Mouse (Mus musculus) Patski (cell line): ENCODE data around the gene Ap1g2. TPM values are rescaled to one million over a fixed set of nuclear protein-coding genes. Genes with fewer than 3 reads are reported as not detected.

Experiments used
- ATAC-seq: fragments of 100-300 bp; one replicate; pipeline ENCODE4 v1.8.0; 2021
- CTCF ChIA-PET: fragments of 350-600 bp; sonication (Branson Sonifier 250); formaldehyde crosslinking; loops from one replicate; lab custom pipeline; 2022; ENCODE audit warnings: inconsistent platforms; lab: Charles Lee
- POLR2A ChIA-PET: fragments of 350-600 bp; sonication (Branson Sonifier 250); formaldehyde crosslinking; loops from one replicate; lab custom pipeline; 2022; ENCODE audit warnings: antibody characterized with exemption, inconsistent platforms; lab: Charles Lee
- DNase-seq: peaks from one replicate; pipeline ENCODE4 v3.0.0-alpha.2; 2011; ENCODE audit warnings: low read depth, low spot score
- H3K27me3 ChIP-seq: fragments of 371-371 bp; one replicate; pipeline ENCODE4 v1.5.1; 2021
- CTCF ChIP-seq: fragments of 100-300 bp; IDR thresholded peaks from one replicate; pipeline ENCODE4 v1.5.1; 2021
- in situ Hi-C: fragments of 300-500 bp; cut with MboI; formaldehyde crosslinking; loops from 3 replicates; pipeline ENCODE4 v1.11.1; 2018; ENCODE audit warnings: low pct_unique_long_range_greater_than_20kb, mixed read lengths
- polyA plus RNA-seq: library from polyadenylated mRNA; unstranded; gene quantifications from one replicate; pipeline ENCODE4 v1.2.3, GENCODE M21; 2021

The Ap1g2 gene
- polyA plus RNA-seq, 1 experiment from 2014 or later, result 25.9 TPM

DNA sequence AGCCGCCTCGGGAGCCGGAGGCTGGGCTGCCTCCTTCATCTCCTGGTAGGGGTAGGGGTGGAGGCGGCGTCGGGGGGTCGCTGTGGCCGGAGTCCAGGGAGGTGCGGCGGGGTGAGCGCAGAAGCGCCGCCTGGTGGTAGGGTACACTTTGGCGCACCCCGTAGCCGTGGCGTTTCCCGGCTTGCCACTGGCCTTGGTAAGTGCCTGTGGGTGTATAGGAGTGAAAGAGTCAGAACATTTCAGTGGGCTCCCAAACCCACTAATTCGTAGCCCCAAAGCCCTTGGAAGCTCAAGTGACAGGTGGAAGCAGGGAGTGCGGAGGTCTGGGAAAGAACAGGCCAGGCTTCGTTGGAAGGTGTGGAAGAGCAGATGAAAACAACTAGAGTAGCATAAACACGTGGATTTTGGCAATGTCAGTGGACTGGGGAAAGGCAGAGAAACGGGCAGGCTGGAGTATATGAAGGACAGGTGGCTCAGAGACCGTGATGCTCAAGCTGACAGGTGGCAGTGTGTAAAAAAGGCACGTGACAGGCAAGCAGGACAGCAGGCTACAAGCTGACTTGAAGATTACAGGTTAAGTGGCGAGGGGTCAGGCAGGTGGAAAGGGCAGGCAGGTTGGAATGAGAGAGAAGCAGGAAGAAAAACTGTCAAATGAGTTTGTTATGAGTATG, 7.7 kb upstream of the Ap1g2 start:
- ChIA-PET POLR2A (interaction anchor here (0.6 kb wide), 1 partner anchor 561 kb away, joined by 5 read pairs; no protein-coding TSS in a partner anchor), CTCF (interaction anchor here (1.1 to 1.5 kb wide), 2 partner anchors 8 to 47 kb away, joined by 3 read pairs; no protein-coding TSS in a partner anchor)
- ATAC-seq (no peak), DNase-seq (no peak)
- in situ Hi-C loops, result no loop called here
- no peak for TF ChIP-seq CTCF
- peaks cover 40% of the 10 kb centered on the region for H3K27me3 ChIP-seq

DNA sequence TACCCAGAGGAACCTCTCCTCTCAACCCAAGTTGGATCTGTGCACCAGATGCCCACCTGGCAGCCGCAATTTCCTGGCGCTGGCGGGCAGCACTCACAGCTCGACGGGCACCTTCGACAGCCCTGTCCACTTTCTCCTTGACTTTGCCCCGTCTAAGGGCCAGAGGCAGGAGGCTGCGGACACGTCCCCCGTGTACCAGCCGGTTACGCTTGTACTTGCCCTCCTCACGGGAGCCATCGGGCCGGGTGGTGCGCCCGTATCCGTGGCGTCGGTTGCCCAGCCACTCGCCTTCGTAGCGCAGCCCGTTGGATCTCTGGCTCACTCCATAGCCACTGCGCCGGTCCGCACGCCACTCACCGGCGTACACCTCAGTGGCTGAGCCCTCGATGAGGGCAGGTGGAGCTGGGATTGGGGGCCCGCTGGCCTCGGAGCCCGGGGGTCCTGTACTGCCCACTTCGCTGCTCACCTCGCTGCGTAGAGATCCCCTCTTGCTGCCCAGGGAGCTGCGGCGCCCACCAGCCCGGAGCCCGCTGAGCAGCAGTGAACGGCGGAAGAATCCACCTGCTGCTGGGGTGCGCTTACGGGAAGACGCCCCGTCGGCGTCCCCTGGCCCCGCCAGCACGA, 7.1 kb upstream of the Ap1g2 start:
- ATAC-seq, result no peak
- no peak for TF ChIP-seq CTCF
- in situ Hi-C loops, result no loop called here
- ChIA-PET POLR2A (interaction anchor here (0.5 kb wide), 1 partner anchor 75 kb away, joined by 3 read pairs; no protein-coding TSS in a partner anchor), CTCF (interaction anchor here (1.1 to 1.5 kb wide), 2 partner anchors 8 to 48 kb away, joined by 3 read pairs; no protein-coding TSS in a partner anchor)
- H3K27me3 ChIP-seq, result peaks cover 40% of the 10 kb centered on the region
- no peak for DNase-seq

DNA sequence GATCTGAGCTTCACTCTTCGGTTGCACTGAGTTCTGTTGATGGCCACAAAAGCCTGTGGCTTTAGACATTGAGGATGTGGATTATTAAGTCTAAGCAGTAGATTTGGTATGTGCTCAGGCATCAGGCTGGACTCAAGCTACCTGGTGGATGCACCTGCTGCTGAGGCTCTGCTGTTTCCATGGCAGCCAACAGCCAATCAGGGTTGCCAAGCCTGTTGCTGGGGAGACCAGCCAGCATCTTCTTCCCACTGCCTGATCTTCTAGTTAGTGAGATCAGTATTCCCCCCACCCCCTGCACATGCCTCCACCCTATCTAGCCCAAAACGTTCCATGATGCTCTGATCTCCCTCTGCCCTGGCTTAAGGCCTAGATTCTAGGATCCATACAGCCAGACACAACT, 5.3 kb upstream of the Ap1g2 start:
- POLR2A ChIA-PET, result no interaction called here
- ATAC-seq (no peak), DNase-seq (no peak)
- H3K27me3 ChIP-seq, result peaks cover 37% of the 10 kb centered on the region
- in situ Hi-C loops, result no loop called here
- CTCF ChIA-PET, result interaction anchor here (1.5 kb wide), 1 partner anchor 10 kb away, joined by 8 read pairs; no protein-coding TSS in a partner anchor
- TF ChIP-seq CTCF, result no peak

DNA sequence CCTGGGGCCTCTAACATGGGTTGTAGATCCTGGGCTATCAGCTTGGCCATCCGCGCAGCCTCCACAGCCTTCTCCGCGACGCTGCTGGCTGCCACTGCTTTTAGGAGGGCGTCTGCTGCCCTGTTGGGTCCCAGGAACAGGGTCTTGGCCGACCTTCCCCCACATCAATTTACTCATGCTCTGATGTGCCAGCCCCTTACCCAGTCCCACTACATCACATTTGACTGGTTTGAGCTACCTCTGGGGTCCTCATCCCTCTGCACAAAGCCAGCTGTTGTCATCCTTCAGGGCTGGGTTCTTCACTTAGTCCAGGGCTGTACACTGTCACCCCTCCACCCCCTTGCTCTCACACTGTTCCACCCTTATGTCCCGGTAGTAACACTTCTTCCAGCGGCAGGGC, 3.7 kb upstream of the Ap1g2 start:
- CTCF ChIA-PET, result no interaction called here
- TF ChIP-seq CTCF, result no peak
- peaks cover 32% of the 10 kb centered on the region for H3K27me3 ChIP-seq
- DNase-seq, result no peak
- in situ Hi-C loops, result no loop called here
- ATAC-seq, result no peak
- POLR2A ChIA-PET, result no interaction called here

DNA sequence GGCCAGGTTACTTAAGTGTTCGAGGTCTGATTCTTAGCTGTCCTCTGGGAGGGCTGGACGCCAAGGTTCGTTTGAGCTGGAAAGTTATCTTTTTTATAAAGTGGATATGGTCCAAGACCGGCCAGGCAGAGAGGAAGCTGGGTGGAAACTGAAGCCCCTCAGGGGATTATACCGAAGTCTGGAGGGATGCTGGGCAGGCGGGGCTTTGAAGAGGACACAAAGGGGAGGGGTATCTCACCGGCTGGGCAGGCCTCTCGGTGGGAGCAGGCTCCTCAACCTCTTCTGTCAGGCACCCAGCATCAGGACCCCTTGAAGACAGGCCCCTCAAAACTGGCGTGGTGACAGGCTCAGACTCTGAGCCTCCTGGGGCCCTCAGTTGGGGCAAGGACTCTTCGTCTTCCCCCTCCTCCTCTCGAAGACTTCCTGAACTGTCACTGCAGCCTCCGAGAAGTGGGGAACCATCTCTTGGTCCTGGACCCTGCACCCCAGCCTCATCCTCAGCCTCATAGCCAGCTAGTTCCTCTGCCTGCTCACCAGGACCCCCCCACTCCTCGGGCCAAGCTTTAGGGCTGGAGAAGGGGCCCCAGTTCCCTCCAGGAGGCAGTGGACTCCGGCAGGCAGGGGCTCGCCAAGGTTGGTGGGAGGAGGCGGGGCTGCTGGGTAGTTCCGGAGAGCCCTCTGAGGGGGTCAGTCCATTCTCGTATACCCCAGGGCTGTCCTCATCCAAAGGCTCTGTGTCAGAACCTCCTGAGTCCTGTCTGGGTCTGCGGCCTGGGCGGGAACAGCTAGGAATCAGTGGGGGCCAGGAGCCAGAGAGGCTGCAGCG, 2.9 kb upstream of the Ap1g2 start:
- no peak for DNase-seq
- in situ Hi-C loops, result no loop called here
- ATAC-seq, result no peak
- no peak for TF ChIP-seq CTCF
- peaks cover 25% of the 10 kb centered on the region for H3K27me3 ChIP-seq
- ChIA-PET POLR2A (no interaction called here), CTCF (no interaction called here)

DNA sequence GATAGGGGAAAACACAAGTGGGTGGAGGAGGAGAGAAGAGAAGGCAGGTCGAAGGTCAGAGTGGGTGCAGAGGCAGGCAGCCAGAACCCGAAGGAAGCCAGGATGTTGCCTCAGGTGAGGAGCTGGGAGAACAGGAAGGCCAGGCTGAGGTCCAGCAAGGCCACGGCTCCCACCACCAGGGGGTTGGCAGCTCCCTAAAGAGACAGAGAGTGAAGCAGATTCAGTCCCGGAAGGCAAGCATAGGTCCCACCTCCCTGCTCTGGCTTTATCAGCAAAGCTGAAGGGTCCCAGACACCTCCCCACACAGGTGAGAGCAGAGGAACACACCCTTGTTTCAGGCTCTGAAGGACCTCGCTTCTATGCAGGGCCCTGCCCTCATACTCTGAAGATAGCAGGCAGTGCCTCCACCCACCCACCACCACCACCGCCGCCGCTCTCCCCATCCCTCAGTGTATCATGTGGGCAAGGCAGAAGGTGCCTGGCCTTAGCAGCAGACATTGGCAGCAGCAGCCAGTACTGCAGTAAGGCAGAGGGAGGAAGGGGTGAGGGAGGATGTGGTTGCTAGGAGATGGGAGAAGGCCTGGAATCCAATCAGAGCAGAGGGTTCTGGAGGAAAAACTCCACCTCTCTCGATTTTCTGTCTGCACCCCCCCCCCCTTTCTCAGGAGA, 1.9 kb upstream of the Ap1g2 start:
- H3K27me3 ChIP-seq, result peaks cover 16% of the 10 kb centered on the region
- ChIA-PET CTCF (no interaction called here), POLR2A (no interaction called here)
- no peak for TF ChIP-seq CTCF
- no peak for ATAC-seq
- DNase-seq, result no peak
- in situ Hi-C loops, result no loop called here

DNA sequence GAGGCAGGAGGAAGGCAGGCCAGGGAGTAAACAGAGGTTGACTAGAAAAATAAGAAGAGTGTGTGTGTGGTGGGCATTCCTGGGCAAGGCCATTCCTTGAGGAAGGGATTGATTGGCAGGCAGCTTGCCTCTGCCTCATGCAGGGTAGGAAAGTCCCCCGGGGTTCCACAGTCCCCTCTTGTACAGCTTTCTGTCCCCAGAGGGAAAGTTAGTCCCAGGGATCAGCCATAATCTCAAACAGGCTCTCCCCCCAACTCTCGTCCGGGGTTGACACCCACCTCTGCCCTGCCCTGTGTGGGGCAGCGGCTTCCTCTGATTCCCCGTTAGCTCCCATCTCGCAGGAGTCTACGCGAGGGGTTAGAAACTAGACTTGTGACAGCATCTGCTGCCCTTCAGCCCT, 597 bp upstream of the Ap1g2 start:
- CTCF ChIA-PET, result interaction anchor here (1.2 kb wide), 2 partner anchors 9 to 11 kb away, joined by 3 read pairs; no protein-coding TSS in a partner anchor
- POLR2A ChIA-PET, result interaction anchor here (1.9 kb wide), 1 partner anchor 12 kb away, joined by 8 read pairs; the partner anchor contains the start of gene Thtpa
- DNase-seq (no peak), ATAC-seq (no peak)
- no peak for TF ChIP-seq CTCF
- peaks cover 5% of the 10 kb centered on the region for H3K27me3 ChIP-seq
- in situ Hi-C loops, result no loop called here

DNA sequence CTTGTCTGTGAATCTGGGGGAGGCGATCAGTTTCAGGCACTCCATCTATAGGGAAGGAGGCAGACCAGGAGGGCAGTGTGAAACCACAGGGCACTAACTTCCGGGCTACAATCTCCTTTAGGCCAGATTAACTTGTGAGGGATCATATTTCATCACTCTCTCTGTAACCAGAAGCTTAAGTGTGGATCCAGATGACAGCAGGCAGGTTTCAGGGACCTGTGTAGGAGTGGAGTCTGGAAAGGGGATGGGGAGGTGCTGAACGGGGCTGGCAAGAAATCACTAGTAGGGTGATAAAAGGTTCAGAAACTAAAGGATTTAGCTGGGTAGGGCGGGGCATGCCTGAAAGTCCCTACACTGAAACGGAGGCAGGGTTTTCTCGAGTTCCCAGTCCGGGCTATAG, 1.0 kb downstream of the Ap1g2 start:
- ATAC-seq (no peak), DNase-seq (no peak)
- in situ Hi-C loops, result no loop called here
- TF ChIP-seq CTCF, result no peak
- POLR2A ChIA-PET, result no interaction called here
- H3K27me3 ChIP-seq, result no peaks in the 10 kb centered on the region
- CTCF ChIA-PET, result interaction anchor here (0.7 kb wide), 1 partner anchor 15 kb away, joined by 3 read pairs; no protein-coding TSS in a partner anchor

DNA sequence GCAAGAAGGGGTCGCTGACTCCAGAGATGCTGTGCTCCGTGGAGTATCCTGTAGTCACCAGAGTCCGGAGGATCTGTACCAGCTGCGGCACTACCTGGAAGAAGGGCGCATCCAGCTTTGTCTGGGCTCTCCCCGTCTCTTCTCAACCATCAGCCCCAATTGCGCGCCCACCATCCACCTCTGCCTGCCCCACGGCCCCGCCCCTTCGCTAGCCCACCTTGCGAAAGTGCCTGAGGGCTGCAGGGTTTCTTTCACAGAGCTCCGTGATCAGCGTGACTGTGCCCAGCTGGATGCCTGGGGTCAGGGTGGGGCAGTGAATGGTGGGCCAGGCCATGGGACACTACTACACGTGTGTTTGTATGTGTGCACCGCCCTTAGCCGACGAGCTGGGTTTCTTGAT, 2.0 kb downstream of the Ap1g2 start:
- DNase-seq, result no peak
- no peak for TF ChIP-seq CTCF
- ChIA-PET CTCF (no interaction called here), POLR2A (no interaction called here)
- no peak for ATAC-seq
- H3K27me3 ChIP-seq, result no peaks in the 10 kb centered on the region
- in situ Hi-C loops, result no loop called here

DNA sequence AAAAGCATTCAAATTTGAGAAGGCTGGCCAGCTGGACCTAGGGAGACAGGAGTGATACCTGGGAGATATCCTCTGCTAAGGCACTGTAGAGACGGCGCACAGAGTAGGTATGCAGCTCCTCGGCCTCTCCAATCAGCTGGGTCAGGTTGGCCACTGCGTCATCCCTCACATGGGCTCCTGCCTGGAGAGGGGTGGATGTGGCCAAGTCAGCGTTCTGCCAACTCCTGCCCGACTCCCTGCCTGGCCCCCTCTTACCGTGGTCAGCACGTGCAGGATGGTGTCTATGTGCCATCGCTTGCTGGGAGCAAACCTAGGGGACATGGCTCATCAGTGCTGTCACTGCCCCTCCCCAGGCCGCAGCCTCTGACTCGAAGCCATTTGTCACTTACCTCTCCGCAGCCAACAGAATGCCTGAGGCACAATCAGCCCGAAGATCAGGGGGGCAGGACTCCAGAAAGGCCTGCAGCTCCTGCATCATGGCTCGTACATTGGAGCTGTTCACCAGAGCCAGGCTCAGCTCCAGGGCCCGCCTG, 4.1 kb downstream of the Ap1g2 start:
- CTCF ChIA-PET, result interaction anchor here (1.4 kb wide), 1 partner anchor 9 kb away, joined by 6 read pairs; no protein-coding TSS in a partner anchor
- TF ChIP-seq CTCF, result no peak
- no peaks in the 10 kb centered on the region for H3K27me3 ChIP-seq
- DNase-seq, result no peak
- no peak for ATAC-seq
- in situ Hi-C loops, result no loop called here
- POLR2A ChIA-PET, result no interaction called here
